Mouse (Mus musculus) MEL (cell line): ENCODE results near the gene Vmn1r188. TPM values are rescaled to one million over a fixed set of nuclear protein-coding genes. Genes with fewer than 3 reads are reported as not detected.
A peak's percentile ranks its signal among the peaks of the same experiment; 100 is the strongest.

Source experiments
- DNase-seq: peaks from one replicate; pipeline ENCODE4 v3.0.0; 2011; ENCODE audit warnings: low read depth, low spot score
- H3K27ac ChIP-seq: 2 replicates; pipeline ENCODE4 v1.5.1; 2012; ENCODE audit warnings: low read depth, mild to moderate bottlenecking, control low read depth, low read length, moderate library complexity; ENCODE audit not compliant: control insufficient read depth
- H3K27me3 ChIP-seq, 2 experiments: fragments of 150-350 bp in 1 of 2; sonication (generic) in 1 of 2; 2 replicates each; pipeline ENCODE4 v1.6.1; 2012; ENCODE audit warnings: low read length in 2 of 2, mild to moderate bottlenecking in 2 of 2, improper control_type of control experiment in 1 of 2, moderate library complexity in 1 of 2; ENCODE audit not compliant: insufficient read depth in 2 of 2, control insufficient read depth in 1 of 2
- H3K36me3 ChIP-seq, 2 experiments: 2 replicates each; pipeline ENCODE4 v1.6.1; 2012 to 2014; ENCODE audit warnings: low read length in 2 of 2, improper control_type of control experiment in 1 of 2, inconsistent platforms in 1 of 2, mild to moderate bottlenecking in 1 of 2; ENCODE audit not compliant: insufficient read depth in 2 of 2, control insufficient read depth in 1 of 2
- H3K4me1 ChIP-seq, 2 experiments: fragments of 150-350 bp in 1 of 2; sonication (generic) in 1 of 2; 2 replicates each; pipeline ENCODE4 v1.6.1; 2012; ENCODE audit warnings: low read length in 2 of 2, improper control_type of control experiment in 1 of 2, mild to moderate bottlenecking in 1 of 2; ENCODE audit not compliant: insufficient read depth in 2 of 2, control insufficient read depth in 1 of 2
- H3K4me3 ChIP-seq, 2 experiments: fragments of 150-350 bp in 1 of 2; sonication (generic) in 1 of 2; 2 replicates each; pipeline ENCODE4 v1.5.1; 2012; ENCODE audit warnings: low read depth in 2 of 2, low read length in 2 of 2, mild to moderate bottlenecking in 2 of 2, moderate library complexity in 2 of 2, control low read depth in 1 of 2, improper control_type of control experiment in 1 of 2; ENCODE audit not compliant: control insufficient read depth in 1 of 2, insufficient read depth in 1 of 2
- H3K79me2 ChIP-seq: 2 replicates; pipeline ENCODE4 v1.6.1; 2012; ENCODE audit warnings: mild to moderate bottlenecking, low read length, moderate library complexity; ENCODE audit not compliant: control insufficient read depth, poor library complexity, insufficient read depth
- H3K9ac ChIP-seq: 2 replicates; pipeline ENCODE4 v1.6.1; 2012; ENCODE audit warnings: low read depth, mild to moderate bottlenecking, control low read depth, low read length, moderate library complexity; ENCODE audit not compliant: control insufficient read depth, poor library complexity, severe bottlenecking
- H3K9me3 ChIP-seq: fragments of 150-350 bp; sonication (generic); replicated peaks from 2 replicates; pipeline ENCODE4 v1.6.1; 2012; ENCODE audit warnings: mild to moderate bottlenecking, low read length, improper control_type of control experiment, moderate library complexity; ENCODE audit not compliant: insufficient read depth
- EP300 ChIP-seq, 2 experiments: IDR thresholded peaks; 2 replicates each; pipeline ENCODE4 v1.6.1; 2011; ENCODE audit warnings: improper control_type of control experiment in 2 of 2, low read length in 2 of 2, low read depth in 1 of 2, mild to moderate bottlenecking in 1 of 2
- GABPA ChIP-seq: IDR thresholded peaks from 2 replicates; pipeline ENCODE4 v1.6.1; 2012; ENCODE audit warnings: low read depth, mild to moderate bottlenecking, inconsistent platforms, low read length, improper control_type of control experiment, moderate library complexity
- HCFC1 ChIP-seq: IDR thresholded peaks from 2 replicates; pipeline ENCODE4 v1.6.1; 2012; ENCODE audit warnings: low read depth, mild to moderate bottlenecking, inconsistent platforms, low read length, improper control_type of control experiment, moderate library complexity
- JUND ChIP-seq: IDR thresholded peaks from 2 replicates; pipeline ENCODE4 v1.6.1; 2011; ENCODE audit warnings: low read depth, mild to moderate bottlenecking, improper control_type of control experiment, low read length
- MAX ChIP-seq: IDR thresholded peaks from 2 replicates; pipeline ENCODE4 v1.6.1; 2011; ENCODE audit warnings: low read length, improper control_type of control experiment
- MEF2A ChIP-seq: IDR thresholded peaks from 2 replicates; pipeline ENCODE4 v1.6.1; 2014; ENCODE audit warnings: low read depth, mild to moderate bottlenecking, inconsistent platforms, low read length, improper control_type of control experiment; ENCODE audit not compliant: poor library complexity, insufficient replicate concordance, severe bottlenecking; ENCODE audit errors: extremely low read depth
- NELFE ChIP-seq: IDR thresholded peaks from 2 replicates; pipeline ENCODE4 v1.6.1; 2011; ENCODE audit warnings: low read depth, low read length, improper control_type of control experiment
- NRF1 ChIP-seq: IDR thresholded peaks from 2 replicates; pipeline ENCODE4 v1.6.1; 2014; ENCODE audit warnings: low read depth, mild to moderate bottlenecking, inconsistent platforms, low read length, improper control_type of control experiment, moderate library complexity; ENCODE audit not compliant: poor library complexity, insufficient read depth, severe bottlenecking
- POLR2A ChIP-seq, 2 experiments: IDR thresholded peaks; 2 replicates each; pipeline ENCODE4 v1.6.1; 2011 to 2012; ENCODE audit warnings: low read length in 2 of 2, mild to moderate bottlenecking in 2 of 2, control low read depth in 1 of 2, improper control_type of control experiment in 1 of 2, low read depth in 1 of 2, moderate library complexity in 1 of 2; ENCODE audit not compliant: control insufficient read depth in 1 of 2, insufficient read depth in 1 of 2, poor library complexity in 1 of 2
- RAD21 ChIP-seq: IDR thresholded peaks from 2 replicates; pipeline ENCODE4 v1.6.1; 2011; ENCODE audit warnings: mild to moderate bottlenecking, low read depth, low read length, improper control_type of control experiment
- TBP ChIP-seq: IDR thresholded peaks from 2 replicates; pipeline ENCODE4 v1.8.0; 2011; ENCODE audit warnings: low read depth, low read length, improper control_type of control experiment
- TCF12 ChIP-seq: IDR thresholded peaks from 2 replicates; pipeline ENCODE4 v1.6.1; 2014; ENCODE audit warnings: low read depth, mild to moderate bottlenecking, inconsistent platforms, low read length, improper control_type of control experiment, moderate library complexity
- polyA plus RNA-seq, 2 experiments: library from polyadenylated mRNA; stranded (reverse) in 1 of 2; unstranded in 1 of 2; fragments of >175 nt in 1 of 2; fragments of >200 nt in 1 of 2; gene quantifications; 2 replicates each; pipeline versions ENCODE4 v1.2.1 to v1.2.4; 2012; ENCODE audit warnings: low replicate concordance in 2 of 2, low read depth in 1 of 2; ENCODE audit not compliant: insufficient read length in 2 of 2, insufficient read depth in 1 of 2, missing spikeins in 1 of 2
- total RNA-seq: library from RNA; depleted of rRNA; stranded (reverse); fragments of 300-350 nt; gene quantifications from 2 replicates; pipeline ENCODE4 v1.2.3, GENCODE M21; 2012

Gene Vmn1r188
- total and polyA plus RNA-seq, 3 experiments = not detected

DNA sequence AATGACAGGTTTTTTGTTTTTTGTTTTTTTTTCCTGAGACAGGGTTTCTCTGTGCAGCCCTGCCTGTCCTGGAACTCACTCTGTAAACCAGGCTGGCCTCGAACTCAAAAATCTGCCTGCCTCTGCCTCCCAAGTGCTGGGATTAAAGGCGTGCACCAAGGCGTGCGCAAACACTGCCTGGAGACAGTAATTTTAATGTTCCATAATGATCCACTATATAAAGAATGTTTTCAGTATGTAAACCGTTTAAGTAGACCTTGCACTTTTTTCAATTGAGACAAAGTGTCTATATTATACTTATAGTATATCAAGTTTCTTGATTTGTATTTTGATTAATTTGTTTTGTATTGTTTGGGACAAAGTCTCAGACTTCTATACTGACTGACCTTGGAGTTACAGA is 44.9 kb upstream of the Vmn1r188 start:
- peak overlapping the region; percentile 73 for H3K9ac ChIP-seq
- peak overlapping the region; percentile 92 for H3K27ac ChIP-seq
- H3K9me3 ChIP-seq = no peaks in the 10 kb centered on the region
- no peak overlapping the region for H3K4me3 ChIP-seq
- TF ChIP-seq TBP = peak; percentile 91
- TF ChIP-seq GABPA = no peak
- no peak for TF ChIP-seq NRF1
- no peak for TF ChIP-seq MAX
- no peak for TF ChIP-seq MEF2A
- no peaks in the 10 kb centered on the region; the same call in 1 of the 2 replicates for H3K79me2 ChIP-seq
- H3K36me3 ChIP-seq = peaks cover 0 to 21% of the 10 kb centered on the region in 2 experiments; a peak in 2 of 4 replicates
- H3K4me1 ChIP-seq = no peaks in the 10 kb centered on the region; a peak in 1 of 4 replicates
- H3K27me3 ChIP-seq = no peaks in the 10 kb centered on the region
- peak; percentile 61 for DNase-seq

DNA sequence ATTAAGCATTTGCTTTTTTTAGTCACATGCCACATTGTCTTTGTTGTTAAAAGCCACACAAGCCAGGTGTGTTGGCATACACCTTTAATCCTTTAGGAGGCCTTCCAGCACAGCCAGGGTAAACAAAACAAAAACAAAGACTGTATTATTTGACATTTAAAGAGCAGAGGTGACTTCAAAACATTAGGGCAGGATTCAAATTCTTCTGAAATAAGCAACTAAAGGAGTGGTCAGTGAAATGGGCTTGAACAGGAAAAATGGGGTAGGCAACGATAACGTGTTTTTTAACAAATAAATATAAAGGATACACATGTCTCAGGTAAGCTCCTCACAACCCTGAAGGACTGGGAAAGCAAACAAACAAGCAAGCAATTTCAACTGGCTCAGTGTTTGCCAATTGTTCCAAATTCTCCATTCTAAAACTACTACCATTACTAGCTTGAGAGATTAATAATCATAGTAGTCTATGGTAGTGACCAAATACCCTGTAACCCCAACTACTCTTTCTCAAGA is 44.2 kb upstream of the Vmn1r188 start:
- Histone ChIP-seq H3K9ac (peak overlapping the region; percentile 73), H3K79me2 (no peaks in the 10 kb centered on the region; the same call in 1 of the 2 replicates), H3K27me3 (no peaks in the 10 kb centered on the region), H3K27ac (peak overlapping the region; percentile 92), H3K9me3 (no peaks in the 10 kb centered on the region), H3K4me1 (peaks cover 0 to 4% of the 10 kb centered on the region in 2 experiments; a peak in 1 of 4 replicates), H3K4me3 (peak overlapping the region in 1 of 2 experiments; percentile 4; a peak in 1 of 4 replicates), H3K36me3 (peaks cover 0 to 18% of the 10 kb centered on the region in 2 experiments; a peak in 2 of 4 replicates)
- TF ChIP-seq EP300 (IDR thresholded peaks at IDR 0.05; ENCODE audit: low read depth in 1 of 2, low read length in 2 of 2) (no peak), NELFE (no peak), HCFC1 (no peak), RAD21 (no peak), NRF1 (no peak), TCF12 (no peak), JUND (no peak), POLR2A (IDR thresholded peaks at IDR 0.05; ENCODE audit: control insufficient read depth in 1 of 2, insufficient read depth in 1 of 2, low read depth in 1 of 2, low read length in 2 of 2, poor library complexity in 1 of 2) (no peak), TBP (no peak)
- DNase-seq = no peak
